Mouse (Mus musculus) frontal cortex, adult 2 months (tissue): Measurements from ENCODE around the gene Ndufa1. TPM values are rescaled to one million over a fixed set of nuclear protein-coding genes. Genes with fewer than 3 reads are reported as not detected.
"Not testable (repeated sequence)": the region's sequence is repeated elsewhere in the genome, so short reads cannot be mapped to it uniquely, and the experiment has no call there.

Experiments used
- DNase-seq, 2 experiments: peaks; one replicate each; pipeline ENCODE4 v3.0.0; 2022; ENCODE audit warnings: low spot score in 1 of 2; ENCODE audit errors: extremely low spot score in 1 of 2
- polyA plus RNA-seq: library from polyadenylated mRNA; depleted of rRNA; stranded (reverse); fragments of >200 nt; gene quantifications from 2 replicates; pipeline ENCODE4 v1.2.3, GENCODE M21; 2012; rRNA removed

Gene Ndufa1
- polyA plus RNA-seq: 579 and 627 TPM in 2 replicates

DNA sequence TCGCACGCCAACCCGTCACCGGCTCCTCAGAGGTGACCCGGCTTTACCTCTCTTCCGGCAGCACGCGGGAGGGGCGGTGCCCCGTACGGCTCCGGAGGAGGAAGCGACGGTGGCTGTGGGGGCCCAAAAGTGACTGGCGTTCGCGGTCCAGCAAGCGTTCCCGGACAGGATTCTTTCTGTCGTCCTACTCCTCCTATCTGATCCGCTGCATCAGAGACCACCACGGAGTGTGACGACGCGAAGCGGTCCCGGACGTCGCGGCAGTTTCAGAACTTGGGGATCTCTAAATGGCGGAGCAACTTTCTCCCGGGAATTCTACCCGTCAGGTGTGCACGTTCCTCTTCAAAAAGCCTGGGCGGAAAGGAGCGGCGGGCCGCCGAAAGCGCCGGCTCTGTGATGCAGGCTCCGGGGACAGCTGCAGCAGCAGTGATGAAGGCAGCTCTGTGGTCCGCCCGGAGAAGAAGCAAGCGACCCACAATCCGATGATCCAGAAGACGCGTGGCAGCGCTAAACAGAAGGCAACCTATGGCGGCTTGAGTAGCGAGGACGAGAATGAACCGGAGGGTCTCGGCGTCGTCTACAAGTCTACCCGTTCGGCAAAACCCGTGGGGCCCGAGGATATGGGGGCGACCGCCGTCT, at the start of gene Ndufa1, which contains the start of gene Rnf113a1:
Ndufa1 (minus strand) TSS at position 59 of the 639 bp plus-strand sequence.
Rnf113a1 (plus strand) TSS at position 141 of the 639 bp plus-strand sequence.
- peak; percentile 21 to 83 for DNase-seq

- DNase-seq: not testable (repeated sequence)
These were observed 31.2 kb upstream of the Ndufa1 start, which contains the start of gene Rhox1 for GRCm38 (mm10) chrX:37222158-37222557. Gene Rhox1 (minus strand): TSS chrX:37222258.

DNA sequence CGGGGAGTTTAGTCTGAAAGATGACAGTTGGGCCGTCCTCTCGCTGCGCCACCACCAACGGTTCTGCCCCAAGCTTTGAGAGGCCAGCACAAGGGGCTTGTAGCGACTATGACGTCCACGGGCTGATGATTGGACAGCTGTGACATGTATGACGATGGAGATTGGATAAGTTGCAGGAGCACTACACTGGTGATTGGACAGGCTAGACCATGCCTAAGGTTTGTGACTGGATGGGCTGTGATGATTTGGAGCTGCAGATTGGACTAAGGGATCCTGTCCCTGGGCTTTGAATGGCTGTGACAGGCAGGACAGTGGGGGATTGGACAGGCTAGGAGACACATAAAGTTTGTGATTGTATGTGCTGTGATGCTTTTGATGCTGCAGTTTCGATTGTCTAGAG, 20.0 kb upstream of the Ndufa1 start, which contains the start of gene Gm9:
Gm9 (minus strand) TSS at position 101 of the 400 bp plus-strand sequence.
- no peak for DNase-seq

GRCm38 (mm10) chrX:37198676-37199075, 7.7 kb upstream of the Ndufa1 start:
- DNase-seq: no peak

DNA sequence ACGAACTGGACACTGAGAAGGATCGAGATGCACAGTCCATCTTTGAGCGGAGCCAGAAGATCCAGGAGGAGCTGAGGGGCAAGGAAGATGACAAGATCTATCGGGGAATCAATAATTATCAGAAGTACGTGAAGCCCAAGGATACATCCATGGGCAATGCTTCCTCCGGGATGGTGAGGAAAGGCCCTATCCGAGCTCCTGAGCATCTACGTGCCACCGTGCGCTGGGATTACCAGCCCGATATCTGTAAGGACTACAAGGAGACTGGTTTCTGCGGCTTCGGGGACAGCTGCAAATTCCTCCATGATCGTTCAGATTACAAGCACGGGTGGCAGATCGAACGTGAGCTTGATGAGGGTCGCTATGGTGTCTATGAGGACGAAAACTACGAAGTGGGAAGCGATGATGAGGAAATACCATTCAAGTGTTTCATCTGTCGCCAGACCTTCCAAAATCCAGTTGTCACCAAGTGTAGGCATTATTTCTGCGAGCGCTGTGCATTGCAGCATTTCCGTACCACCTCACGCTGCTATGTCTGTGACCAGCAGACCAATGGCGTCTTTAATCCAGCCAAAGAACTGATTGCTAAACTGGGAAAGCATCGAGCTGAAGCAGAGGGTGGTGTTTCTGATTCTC, 899 bp upstream of the Ndufa1 start:
- DNase-seq: peak in 1 of 2 experiments; percentile 11

DNA sequence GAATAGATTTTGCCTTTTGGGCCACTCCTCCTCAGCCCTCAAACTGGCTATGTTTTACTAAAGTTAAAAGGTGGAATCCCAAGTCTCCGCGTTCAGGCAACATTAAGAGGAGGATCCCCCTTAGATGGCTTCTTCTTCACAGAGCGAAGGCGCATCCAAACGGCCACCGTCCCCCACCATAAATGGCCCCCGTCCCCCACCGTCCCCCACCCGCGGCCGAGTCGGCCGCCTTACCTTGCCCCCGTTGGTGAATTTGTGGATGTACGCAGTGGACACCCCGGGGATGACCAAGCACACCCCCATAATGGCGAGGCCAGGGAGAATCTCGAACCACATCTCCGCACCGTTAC, 233 bp downstream of the Ndufa1 start:
- DNase-seq: no peak

DNA sequence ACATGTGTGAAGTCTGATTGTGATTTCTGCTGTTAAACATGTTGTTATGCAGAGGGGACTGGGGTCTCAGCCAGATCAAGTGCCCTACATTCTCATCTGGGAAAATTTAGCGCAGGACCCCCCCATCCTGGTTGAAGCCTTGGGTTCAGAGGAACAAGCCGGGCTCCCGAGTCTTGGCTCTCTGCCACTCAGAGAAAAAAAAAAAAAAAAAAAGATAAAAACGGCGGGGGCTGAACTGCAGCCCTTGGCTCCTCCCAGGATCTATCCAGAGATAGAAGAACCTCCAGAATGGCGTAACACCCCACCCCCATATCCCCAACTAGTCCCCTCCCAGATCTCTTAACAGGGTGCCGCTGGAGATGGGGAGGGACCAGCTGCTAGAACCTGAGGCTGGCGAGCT, 6.6 kb downstream of the Ndufa1 start:
- DNase-seq: peak in 1 of 2 experiments; percentile 10

GRCm38 (mm10) chrX:37168742-37169141, 22.2 kb downstream of the Ndufa1 start, which contains the start of gene Akap14:
Gene Akap14 (minus strand): TSS chrX:37168842.
- no peak for DNase-seq

DNA sequence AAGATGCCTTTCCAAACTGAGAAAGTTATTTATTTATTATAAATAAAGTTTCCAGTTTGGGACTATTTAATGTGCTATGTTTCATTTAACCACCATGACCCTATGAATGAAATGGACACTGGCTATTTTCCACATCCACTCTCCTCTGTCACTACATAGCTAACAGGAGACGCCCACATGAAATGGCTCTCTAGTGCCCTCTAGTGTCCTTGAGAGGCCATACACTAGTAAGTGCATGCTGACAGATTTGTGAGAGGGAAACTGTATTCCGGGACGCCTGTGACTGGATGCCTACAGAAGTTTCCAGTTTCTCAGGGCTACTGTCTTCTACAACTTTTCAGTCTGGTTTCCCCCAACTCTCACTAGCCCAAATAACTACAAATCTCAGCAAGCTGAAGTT, 23.9 kb downstream of the Ndufa1 start:
- peak in 1 of 2 experiments; percentile 46 for DNase-seq

DNA sequence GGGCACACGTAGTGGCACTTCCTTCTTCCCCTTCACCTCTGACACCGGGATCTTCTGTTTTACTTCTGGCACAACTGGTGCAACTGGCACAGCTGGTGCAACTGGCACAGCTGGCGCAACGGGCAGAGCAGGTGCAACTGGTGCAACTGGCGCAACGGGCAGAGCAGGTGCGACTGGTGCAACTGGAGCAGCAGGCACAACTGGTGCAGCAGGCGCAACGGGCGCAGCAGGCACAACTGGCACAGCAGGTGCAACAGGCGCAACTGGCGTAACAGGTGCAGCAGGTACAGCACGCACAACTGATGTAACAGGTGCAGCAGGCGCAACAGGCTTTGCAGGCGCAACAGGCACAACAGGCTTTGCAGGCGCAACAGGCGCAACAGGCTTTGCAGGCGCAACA, 27.8 kb downstream of the Ndufa1 start:
- DNase-seq: no peak

DNA sequence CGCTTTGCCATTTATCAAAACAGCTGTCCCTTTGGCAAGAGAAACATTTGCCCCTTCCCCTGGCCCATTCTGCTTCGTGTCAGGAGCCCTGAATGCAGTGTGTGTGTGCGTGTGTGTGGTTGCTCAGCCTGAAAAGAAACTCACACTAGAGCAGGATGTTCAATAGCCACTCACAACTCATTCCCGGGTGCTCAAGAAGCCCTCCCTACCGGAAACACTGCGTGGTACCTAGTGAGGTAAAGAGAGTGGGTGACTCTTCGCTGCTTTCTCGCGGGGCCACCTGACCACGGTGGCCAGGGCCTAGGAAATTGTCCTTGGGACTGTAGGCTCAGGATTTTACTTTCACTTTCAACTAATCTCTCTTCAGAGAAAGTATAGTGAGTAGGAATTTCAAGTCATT, 29.8 kb downstream of the Ndufa1 start:
- DNase-seq: no peak

DNA sequence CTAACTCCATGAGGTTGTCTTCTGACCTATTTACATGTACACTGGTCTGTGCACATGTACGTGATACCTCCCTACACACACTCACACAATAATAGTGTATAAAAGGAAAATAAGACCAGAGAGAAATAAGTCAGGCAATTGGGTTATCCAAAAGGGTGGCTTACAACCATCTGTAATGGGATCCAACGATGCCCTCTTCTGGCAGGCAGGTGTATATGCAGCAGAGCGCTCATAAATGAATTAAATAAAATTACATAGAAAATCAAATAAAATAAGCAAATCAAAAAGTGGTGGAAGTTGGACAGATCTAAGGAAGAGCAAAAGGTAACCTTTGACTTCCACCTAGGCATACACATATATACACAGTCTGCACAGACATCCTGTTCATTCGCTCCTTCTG, 33.1 kb downstream of the Ndufa1 start:
- no peak for DNase-seq

DNA sequence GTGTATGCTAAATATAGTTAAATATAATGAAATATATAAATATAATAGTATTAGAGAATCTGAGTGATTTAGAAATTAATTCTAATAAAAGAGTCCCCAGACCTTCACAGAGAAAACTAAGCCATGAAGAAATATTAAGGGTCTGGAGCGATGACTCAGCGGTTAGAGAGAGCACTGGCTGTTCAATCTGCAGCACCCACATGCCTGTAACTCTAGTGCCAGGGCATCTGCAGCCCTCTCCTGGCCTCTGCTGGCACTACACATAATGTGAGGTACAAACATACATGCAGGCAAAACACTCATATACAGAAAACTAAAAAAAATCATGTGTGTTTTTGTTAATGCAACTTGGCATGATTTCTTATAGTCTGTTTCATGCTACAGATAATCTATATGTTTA, 46.0 kb downstream of the Ndufa1 start:
- no peak for DNase-seq

DNA sequence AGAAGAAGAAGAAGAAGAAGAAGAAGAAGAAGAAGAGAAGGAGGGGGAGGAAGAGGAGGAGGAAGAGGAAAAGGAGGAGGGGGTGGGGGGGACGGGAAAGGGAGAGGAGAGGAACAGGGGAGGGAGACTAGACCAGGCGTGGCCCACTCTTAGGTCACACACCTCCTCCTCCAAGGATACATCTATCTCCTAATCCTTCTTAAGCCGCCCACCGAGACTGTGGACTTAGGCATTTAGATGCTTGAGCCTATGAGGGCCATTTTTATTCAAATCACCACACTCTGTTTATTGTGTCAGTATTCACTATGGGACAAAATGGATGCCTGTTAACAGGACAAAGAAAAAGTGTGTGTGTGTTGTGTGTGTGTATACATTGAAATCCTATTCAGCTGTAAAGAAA, 46.5 kb downstream of the Ndufa1 start:
- DNase-seq: not testable (repeated sequence)

DNA sequence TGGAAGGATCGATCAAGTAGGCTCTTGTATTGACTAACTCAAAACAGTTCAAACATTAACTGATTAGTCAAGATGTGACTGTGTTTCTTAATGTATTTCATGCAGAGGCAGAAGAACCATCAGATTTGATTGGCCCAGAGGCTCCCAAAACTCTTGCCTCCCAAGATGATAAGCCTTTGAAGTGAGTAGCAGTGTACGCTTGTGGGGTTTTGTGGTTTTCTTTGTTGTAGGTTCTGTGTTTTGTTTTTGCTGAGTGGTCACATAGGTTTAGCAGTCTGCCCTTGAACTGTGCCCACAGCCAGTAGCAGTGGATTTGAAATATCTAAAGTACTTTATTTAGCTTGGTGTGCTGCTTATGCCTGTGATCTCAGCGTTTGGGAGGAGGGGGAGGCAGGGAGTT, 49.2 kb downstream of the Ndufa1 start:
- no peak for DNase-seq

Other genes starting within 250 kb of the Ndufa1 start
- gene Sept6, start 199.4 kb downstream of the Ndufa1 start, polyA plus RNA-seq: 38.6 and 40.7 TPM in 2 replicates
- gene Sowahd, start 142.3 kb downstream of the Ndufa1 start, polyA plus RNA-seq: 0.06 TPM in 1 of 2 replicates, not detected in the other
- gene Rpl39, start 105.8 kb downstream of the Ndufa1 start, polyA plus RNA-seq: 236 and 294 TPM in 2 replicates
- gene Upf3b, start 80.8 kb downstream of the Ndufa1 start, polyA plus RNA-seq: 32.8 and 35.0 TPM in 2 replicates
- 5.8 and 6.6 TPM in 2 replicates for gene Nkap, start 64.4 kb downstream of the Ndufa1 start, polyA plus RNA-seq
- not detected in 2 replicates for gene Akap14, start 22.3 kb downstream of the Ndufa1 start, polyA plus RNA-seq
- gene Rnf113a1, start 82 bp upstream of the Ndufa1 start, polyA plus RNA-seq: 7.4 and 8.2 TPM in 2 replicates
- 0.13 TPM in 1 of 2 replicates, not detected in the other for gene Gm9, start 19.9 kb upstream of the Ndufa1 start, polyA plus RNA-seq
- gene Rhox1, start 31.1 kb upstream of the Ndufa1 start, polyA plus RNA-seq: not detected in 2 replicates
- gene Rhox2a, start 53.8 kb upstream of the Ndufa1 start, polyA plus RNA-seq: not detected in 2 replicates
- not detected in 2 replicates for gene Rhox3a, start 58.8 kb upstream of the Ndufa1 start, polyA plus RNA-seq
- not detected in 2 replicates for gene Rhox4a, start 74.2 kb upstream of the Ndufa1 start, polyA plus RNA-seq
- not detected in 2 replicates for gene Rhox3a2, start 188.9 kb upstream of the Ndufa1 start, polyA plus RNA-seq
- not detected in 2 replicates for gene Rhox4a2, start 199.7 kb upstream of the Ndufa1 start, polyA plus RNA-seq
- not detected in 2 replicates for gene Rhox2b, start 220.9 kb upstream of the Ndufa1 start, polyA plus RNA-seq
- gene Rhox4b, start 241.3 kb upstream of the Ndufa1 start, polyA plus RNA-seq: not detected in 2 replicates